Mouse (Mus musculus) heart, postnatal 0 days (tissue): ENCODE measurements at regions not wholly inside any gene's neighbourhood (a gene's known extent, or its start where the extent isn't known, plus 50 kb on each side); places are given as distances from the start of the nearest gene placed in this dataset.

Experiments used
- CTCF ChIP-seq: IDR thresholded peaks from 2 replicates; pipeline ENCODE4 v1.5.1; 2016; ENCODE audit warnings: antibody characterized with exemption, control low read depth, low read depth
- EP300 ChIP-seq: IDR thresholded peaks from 2 replicates; pipeline ENCODE4 v1.6.1; 2016; ENCODE audit warnings: antibody characterized with exemption, low read depth

DNA sequence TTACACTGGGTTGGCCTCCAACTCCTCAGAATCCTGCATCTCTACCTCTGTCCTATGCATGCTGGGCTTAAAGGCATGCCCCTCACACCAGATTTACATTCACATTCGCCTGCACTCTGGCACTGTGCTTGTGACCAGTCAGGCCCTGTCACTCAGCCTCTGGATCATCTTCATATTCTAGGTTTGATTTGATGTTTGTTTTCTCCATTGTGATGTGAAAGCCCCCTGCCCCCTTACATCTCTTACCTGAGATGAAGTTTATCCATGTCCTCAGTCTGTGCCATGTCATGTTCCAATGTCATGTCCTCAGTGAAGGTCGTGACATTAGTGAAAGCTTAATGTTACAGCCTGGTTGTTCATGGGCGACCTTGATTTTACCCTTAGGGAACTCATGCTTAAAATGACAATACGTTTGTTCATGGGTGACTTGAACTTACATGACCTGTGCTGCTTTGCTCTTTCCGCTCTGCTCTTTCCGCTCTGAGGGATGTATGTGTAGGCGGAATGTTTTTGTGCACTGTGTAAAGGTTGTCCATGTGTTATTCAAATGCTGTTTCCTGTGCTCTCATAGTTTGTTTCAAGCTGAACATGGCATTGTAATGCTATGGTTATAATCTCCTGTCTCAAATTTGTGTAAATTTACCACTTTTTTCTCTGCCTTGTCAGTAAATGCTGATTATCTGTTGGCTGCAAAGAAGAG lies 257.3 kb upstream of the Gm5148 start:
- TF ChIP-seq EP300 = no peak
- no peak for TF ChIP-seq CTCF
